Mouse (Mus musculus): ENCODE measurements around the gene Kcnma1.

- TF ChIP-seq POLR2A (IDR thresholded peaks at IDR 0.05; ENCODE audit: insufficient read length, low read depth), result no peak
- no peak for TF ChIP-seq POLR2AphosphoS2 (IDR thresholded peaks at IDR 0.05; ENCODE audit: insufficient read length, low read depth)
- TF ChIP-seq USF1 (IDR thresholded peaks at IDR 0.05; ENCODE audit: low read depth), result no peak
- TF ChIP-seq TCF12 (IDR thresholded peaks at IDR 0.05; ENCODE audit: insufficient read depth, poor library complexity, severe bottlenecking), result no peak
- no peak for TF ChIP-seq MYOG (IDR thresholded peaks at IDR 0.05; ENCODE audit: control insufficient read depth in 1 of 3, insufficient read depth in 1 of 3, insufficient read length in 2 of 3, low read depth in 2 of 3)
- TF ChIP-seq SRF (IDR thresholded peaks at IDR 0.05; ENCODE audit: control insufficient read depth, insufficient read length, low read depth), result no peak
- TF ChIP-seq E2F4 (IDR thresholded peaks at IDR 0.05; ENCODE audit: insufficient read depth), result no peak
Measured at GRCm38 (mm10) chr14:24035486-24036207, 21.4 kb upstream of the Kcnma1 start.
